Mouse (Mus musculus) gastrocnemius, postnatal 14 days (tissue): ENCODE results near the gene Commd6. TPM values are rescaled to one million over a fixed set of nuclear protein-coding genes. Genes with fewer than 3 reads are reported as not detected.
A peak's percentile ranks its signal among the peaks of the same experiment; 100 is the strongest.

Source experiments
- DNase-seq: peaks from one replicate; pipeline ENCODE4 v3.0.0; 2021; ENCODE audit warnings: mixed read lengths
- intact Hi-C: fragments of 180-260 bp; cut with DNase I; formaldehyde crosslinking; loops from one replicate; pipeline ENCODE4 v1.15.1; 2025; ENCODE audit warnings: low total_unique reads
- long read RNA-seq, 2 experiments: library from polyadenylated mRNA; stranded (forward); transcript quantifications; one replicate each; pipeline ENCODE4 v2.0.0; 2021
- total RNA-seq, 2 experiments: library from RNA; stranded (reverse); gene quantifications; 2 replicates each; pipeline ENCODE4 v1.2.3; 2021

Commd6 gene
- 10 to 100 TPM; 17.9 to 21.4 TPM for total RNA-seq
- long read RNA-seq, experiment 1, partial matches to known transcripts, result 0 of 1 reads
- long read RNA-seq, experiment 1, other reads (novel, unspliced or antisense), result 0 of 1 reads
- long read RNA-seq, experiment 2, partial matches to known transcripts, result 0 of 6 reads
- long read RNA-seq, experiment 2, other reads (novel, unspliced or antisense), result 5 of 6 reads

DNA sequence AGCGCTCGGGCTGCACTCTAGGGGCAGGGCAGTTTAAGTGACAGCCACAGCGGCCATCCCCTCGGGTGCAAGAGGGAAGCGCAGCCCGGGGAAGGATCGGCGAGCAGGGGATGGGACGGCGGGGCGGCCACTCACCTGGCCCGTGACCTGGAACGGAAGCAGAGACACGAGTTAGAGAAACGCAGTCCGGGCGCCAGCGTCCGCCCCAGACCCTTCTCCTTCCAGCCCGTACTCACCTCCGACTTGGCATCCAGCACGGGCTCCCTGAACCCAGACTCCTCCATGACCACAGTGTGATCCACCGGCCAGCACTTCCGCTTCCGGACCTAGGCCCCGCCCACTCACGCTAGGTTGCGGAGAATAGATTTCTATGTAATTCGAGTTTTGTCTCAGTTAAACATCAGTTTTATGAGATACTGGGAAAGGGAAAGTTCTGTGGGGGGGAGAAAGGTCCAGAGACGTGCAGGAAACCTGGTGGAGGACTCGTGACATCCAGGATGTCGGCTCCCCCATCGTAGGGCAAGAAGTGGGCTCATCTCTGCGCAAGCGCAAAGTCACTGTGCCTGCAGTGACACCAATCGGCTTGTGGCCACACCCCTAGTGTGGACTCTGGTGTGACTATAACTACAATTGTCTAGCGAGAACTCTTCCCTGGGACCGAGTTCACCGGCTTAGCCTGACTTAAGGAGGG is at the start of gene Commd6:
Commd6 (minus strand) TSS at position 534 of the 691 bp plus-strand sequence.
- intact Hi-C loops, result no loop called here
- peak; percentile 93 for DNase-seq

DNA sequence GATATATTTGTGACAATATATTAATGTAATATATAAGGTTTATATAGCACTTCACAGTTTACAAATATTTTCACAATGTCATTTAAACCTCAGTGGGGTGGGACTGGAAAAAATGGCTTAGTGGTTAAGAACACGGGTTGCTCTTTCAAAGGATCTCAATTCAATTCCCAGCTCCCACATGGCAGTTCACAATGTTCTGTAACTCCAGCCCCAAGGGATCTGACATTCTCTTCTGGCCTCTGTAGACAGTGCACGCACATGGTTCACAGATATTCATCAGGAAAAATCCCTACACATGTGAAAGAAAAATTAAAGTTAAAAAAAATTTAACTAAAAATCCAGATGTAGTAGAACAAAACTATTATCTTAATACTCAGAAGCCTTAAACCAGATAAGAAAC is 47.9 kb upstream of the Commd6 start:
- no peak for DNase-seq
- intact Hi-C loops, result no loop called here

- DNase-seq, result no peak
- intact Hi-C loops, result no loop called here
Measured at GRCm38 (mm10) chr14:101687696-101688095, 47.2 kb upstream of the Commd6 start.

DNA sequence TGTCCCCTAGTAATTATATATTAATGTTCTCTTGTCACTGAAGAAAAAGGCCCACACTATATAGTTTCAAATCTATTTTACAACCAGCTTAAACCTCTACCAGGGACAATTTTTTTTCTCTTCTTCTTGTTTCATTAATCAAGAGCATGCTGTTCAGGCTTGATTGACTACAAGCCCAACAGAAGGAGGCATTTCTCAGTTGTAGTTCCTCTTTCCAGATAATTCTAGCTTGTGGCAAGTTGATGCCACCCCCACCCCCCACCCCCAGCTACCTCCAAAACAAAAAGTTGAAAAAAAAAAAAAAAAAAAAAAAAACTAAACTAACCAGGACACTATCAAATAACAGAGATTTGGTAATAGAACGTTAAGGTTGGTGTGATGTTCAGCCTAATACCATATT is 31.7 kb upstream of the Commd6 start:
- intact Hi-C loops, result no loop called here
- no peak for DNase-seq

DNA sequence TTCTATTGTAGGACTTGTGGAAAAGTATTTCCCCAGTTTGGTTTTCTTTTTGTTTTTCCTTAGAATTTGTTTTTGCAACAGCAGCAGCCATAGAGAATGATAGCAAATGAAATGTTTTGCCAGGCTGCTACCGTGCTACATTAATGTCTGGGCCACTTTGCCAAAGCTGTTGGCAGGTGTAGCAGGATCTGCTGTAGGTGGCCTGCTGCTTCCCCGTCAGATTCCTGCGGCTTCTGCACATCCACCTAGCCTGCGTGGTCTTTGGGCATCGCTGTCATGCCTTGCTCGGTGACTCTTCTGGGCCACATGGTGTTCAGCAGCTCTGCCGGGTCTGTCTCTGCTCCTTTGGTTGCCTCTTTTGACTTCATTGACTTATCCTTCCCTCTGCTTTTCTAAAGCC is 28.1 kb upstream of the Commd6 start:
- no peak for DNase-seq

GRCm38 (mm10) chr14:101666536-101666935 is 26.1 kb upstream of the Commd6 start:
- intact Hi-C loops, result no loop called here
- DNase-seq, result no peak

More for the DNA sequence above, 28.1 kb upstream of the Commd6 start:
- intact Hi-C loops, result no loop called here

GRCm38 (mm10) chr14:101666056-101666455 is 25.6 kb upstream of the Commd6 start:
- intact Hi-C loops, result no loop called here

GRCm38 (mm10) chr14:101664274-101664673 is 23.8 kb upstream of the Commd6 start:
- no peak for DNase-seq
- intact Hi-C loops, result no loop called here

More at GRCm38 (mm10) chr14:101666056-101666455, 25.6 kb upstream of the Commd6 start:
- DNase-seq, result no peak

DNA sequence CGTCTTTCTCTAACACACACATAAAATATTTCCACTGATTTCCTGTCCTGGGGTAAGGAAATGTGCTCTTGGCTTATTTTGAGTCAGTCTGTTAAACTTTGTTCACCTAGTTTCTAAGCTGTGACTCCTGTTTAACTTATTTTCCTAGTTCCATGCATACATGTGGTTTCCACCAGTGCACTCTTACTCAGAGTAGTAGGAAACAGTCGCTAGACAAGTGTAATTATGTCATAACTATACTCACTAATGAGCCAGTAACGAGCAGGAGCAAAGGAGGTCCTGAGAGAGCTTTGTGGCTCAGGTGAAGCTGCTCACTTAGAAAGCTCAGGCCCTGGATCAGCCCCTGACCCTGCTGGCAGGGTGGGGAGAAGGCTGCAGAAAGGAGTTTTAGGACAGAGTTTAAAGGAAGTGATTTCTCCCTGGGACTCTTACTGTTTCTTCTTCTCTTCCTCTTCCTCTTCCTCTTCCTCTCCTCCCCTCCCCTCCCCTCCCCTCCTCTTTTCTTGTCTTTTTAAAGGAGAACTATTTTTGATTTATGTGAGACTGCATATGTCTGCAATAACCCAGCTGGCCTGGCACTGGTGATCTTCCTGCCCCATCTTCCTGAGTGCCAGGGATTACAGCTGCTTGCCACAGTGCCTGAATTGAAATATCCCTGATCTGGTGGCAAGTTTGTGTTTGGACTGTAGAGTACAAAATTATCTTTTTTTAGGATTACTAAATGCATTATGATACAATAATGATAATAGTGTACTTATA is 21.3 kb upstream of the Commd6 start:
- intact Hi-C loops, result no loop called here
- DNase-seq, result peak; percentile 12

DNA sequence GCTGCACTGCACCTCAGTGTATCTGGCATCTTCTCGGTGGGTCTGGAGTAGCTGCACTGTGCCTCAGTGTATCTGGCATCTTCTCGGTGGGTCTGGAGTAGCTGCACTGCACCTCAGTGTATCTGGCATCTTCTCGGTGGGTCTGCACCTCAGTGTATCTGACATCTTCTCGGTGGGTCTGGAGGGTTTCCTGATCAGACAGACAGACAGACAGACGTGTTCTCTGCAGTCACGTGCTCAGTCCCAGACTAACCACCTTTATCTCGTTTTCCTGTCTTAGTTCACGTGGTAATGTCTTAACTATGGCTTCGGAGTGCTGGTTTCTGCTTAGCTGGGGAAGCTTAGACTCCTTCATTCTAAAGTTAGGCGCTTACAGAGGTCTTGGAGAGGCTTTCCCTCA is 15.8 kb upstream of the Commd6 start:
- intact Hi-C loops, result no loop called here
- DNase-seq, result no peak

GRCm38 (mm10) chr14:101654526-101654909 is 14.0 kb upstream of the Commd6 start:
- no peak for DNase-seq
- intact Hi-C loops, result no loop called here

DNA sequence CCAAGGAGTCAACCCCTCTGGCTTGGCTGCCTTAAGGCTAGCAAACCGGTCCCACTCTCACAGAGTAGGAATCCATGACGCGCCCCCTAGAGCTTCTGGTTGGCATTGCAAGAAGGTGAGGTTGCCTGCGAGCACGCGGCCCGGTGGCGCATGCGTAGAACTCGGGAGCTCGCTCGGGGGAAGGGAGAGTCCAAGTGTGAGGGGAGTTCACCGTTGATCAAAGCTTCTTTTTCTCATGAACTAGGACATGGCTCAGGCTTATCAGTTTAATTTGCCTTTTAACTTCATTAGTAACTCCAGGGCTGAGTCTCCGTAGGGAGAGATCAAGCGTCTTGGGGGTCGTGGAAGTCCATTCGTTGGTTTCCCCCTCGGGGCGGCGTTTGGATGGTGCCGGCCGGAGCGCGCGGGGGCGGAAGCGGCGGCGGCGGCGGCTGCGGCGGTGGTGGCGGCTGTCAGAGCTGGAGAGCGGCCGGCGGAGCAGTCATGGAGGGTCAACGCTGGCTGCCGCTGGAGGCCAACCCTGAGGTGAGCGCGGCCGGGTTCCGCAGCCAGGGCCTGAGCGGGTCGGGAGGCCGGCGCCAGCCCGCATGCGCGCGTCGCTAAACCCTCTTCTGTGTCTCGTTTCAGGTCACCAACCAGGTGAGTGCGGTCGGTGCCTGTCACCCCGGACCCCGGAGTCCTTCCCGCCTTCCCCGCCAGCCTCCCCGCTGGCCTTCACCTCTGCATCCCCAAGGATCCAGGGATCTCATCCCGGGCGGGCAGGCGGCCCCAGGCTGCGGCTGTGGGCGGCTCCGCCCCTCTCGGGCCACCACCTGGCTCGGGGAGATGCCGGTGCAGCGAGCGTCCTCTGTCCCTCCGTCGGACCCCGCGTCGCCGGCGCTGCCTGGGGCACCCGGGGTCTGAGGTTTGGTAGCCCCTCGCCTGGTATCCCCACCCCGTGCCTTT is 13.4 kb upstream of the Commd6 start, which contains the start of gene Uchl3:
Uchl3 (plus strand) TSS at position 387 of the 945 bp plus-strand sequence.
- intact Hi-C loops, result no loop called here
- DNase-seq, result peak; percentile 96

DNA sequence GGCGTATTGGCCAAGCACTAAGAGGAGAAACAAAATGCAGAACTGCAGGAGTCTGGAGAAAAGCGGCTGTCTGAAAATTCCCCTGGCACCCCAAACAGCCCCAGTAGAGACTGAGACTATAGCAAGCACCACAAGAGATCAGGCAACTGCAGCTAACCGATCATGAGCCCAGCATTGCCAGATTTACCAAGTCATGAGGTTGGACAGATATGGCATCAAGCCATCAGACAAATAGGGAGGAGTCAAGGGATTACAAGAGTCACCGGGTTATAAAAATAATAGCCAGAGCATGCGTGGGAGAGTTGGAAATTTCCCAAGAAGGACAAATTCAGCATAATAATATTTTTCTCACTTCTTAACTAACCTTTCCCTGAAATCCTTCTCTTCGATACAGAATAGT is 12.1 kb upstream of the Commd6 start:
- no peak for DNase-seq
- intact Hi-C loops, result no loop called here

GRCm38 (mm10) chr14:101650551-101650950 is 10.1 kb upstream of the Commd6 start:
- intact Hi-C loops, result no loop called here
- DNase-seq, result no peak

DNA sequence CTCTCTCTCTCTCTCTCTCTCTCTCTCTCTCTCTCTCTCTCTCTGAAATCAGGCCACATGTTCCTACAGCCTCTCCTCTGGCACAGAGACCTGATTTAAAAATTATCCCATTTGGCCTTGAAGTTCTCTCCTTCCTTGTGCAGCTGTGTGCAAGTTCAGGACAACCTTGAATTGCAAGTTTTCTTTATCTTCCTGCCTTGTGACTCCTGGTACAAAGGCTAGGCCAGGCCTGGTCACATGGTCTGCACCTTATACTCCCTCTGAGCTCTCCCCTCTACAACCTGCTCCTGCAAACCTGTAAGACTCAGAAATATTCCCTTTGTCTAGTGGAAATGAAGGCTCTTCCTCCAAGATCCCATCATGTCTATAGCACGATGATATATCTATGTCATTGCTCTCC is 4.5 kb upstream of the Commd6 start:
- intact Hi-C loops, result no loop called here
- no peak for DNase-seq

DNA sequence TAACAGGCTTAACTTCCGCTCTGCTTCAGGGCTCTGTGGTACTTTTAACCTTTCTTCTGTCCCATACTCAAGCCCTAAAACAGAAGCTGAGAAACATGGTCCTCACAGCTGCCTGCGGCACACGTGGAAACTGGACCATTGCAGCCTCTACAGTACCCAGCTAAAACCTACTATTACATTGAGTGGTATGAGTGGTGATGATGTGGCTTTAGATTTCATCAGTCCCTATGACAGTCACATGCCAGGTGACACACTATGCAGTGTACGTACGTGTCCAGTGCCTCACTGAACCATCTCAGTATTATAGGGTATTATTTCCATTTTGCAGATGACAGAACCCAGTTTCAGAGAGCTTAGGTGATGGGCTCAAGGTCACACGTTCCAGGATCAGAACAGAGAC is 3.1 kb downstream of the Commd6 start:
- intact Hi-C loops, result no loop called here
- DNase-seq, result no peak

DNA sequence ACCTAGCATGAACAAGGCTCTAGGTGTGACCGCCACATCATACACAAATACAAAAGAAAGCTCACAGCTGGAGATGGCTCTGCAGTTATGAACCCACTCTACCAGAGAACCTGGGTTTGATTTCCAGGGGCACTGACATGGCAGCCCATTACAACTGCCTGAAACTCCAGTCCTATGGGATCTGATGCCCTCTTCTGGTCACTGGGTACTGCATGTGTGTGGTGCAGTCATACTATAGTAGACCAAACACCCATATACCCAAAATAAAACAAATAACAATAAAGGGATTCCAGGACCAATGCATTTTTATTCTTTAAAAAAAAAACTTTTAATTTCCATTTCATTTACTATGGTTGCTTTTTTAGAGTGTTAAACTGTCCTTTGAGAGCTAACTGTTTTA is 4.7 kb downstream of the Commd6 start:
- intact Hi-C loops, result no loop called here
- DNase-seq, result no peak

GRCm38 (mm10) chr14:101630548-101630947 is 9.9 kb downstream of the Commd6 start:
- intact Hi-C loops, result no loop called here
- DNase-seq, result no peak

DNA sequence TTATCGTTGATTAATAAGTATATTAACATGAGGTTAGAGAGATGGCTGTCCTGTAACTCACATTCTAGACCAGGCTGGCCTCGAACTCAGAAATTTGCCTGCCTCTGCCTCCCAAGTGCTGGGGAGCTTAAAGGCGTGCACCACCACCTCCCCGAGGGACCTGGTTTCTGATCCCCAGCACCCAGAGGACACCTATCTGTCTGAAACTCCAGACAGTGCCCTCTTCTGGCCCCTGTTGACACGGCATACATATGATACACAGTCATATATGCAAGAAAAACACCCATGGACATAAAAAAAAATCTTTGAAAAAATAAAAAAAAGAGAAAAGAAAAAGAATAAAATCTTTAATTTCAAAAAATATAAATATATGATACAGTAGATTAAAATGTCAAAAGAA is 22.8 kb downstream of the Commd6 start:
- no peak for DNase-seq
- intact Hi-C loops, result no loop called here

DNA sequence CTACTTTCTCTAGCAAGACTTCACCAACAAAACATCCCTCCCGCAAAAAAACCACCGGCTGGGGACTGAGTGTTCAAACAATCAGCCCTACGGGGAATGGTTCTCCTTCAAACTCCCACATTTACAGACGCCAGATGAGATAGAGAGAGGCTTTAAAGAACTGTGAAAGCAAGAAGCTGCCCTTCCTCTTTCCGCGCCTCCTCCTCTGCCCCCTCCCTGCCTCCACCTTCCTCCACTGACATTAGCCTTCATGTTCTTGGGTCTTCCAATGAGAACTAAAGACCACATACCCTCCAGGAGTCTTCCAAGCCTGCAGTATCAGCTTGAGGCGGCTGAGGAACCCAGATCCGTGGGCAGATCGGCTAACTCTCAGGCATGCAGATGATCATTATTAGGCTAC is 24.3 kb downstream of the Commd6 start:
- intact Hi-C loops, result no loop called here
- DNase-seq, result no peak
